Mouse (Mus musculus): ENCODE data around the gene Ifitm5. TPM values are rescaled to one million over a fixed set of nuclear protein-coding genes. Genes with fewer than 3 reads are reported as not detected.

Ifitm5 gene
- polyA plus RNA-seq, 2 experiments: 30.9 to 44.3 TPM

GRCm38 (mm10) chr7:140959181-140959901, 9.2 kb upstream of the Ifitm5 start:
- no peak overlapping the region for H3K9ac ChIP-seq (ENCODE audit: low read depth, low read length, severe bottlenecking)
- DNase-seq (ENCODE audit: low spot score): peak; percentile 72
- no peak for ATAC-seq (ENCODE audit: low FRiP score, low read depth)
- no peaks in the 10 kb centered on the region for H3K36me3 ChIP-seq (ENCODE audit: control insufficient read depth, insufficient read depth, low read length)
- H3K27me3 ChIP-seq (ENCODE audit: control insufficient read depth, insufficient read depth, low read length): no peaks in the 10 kb centered on the region
- no peak overlapping the region for H3K4me2 ChIP-seq (replicated peaks; ENCODE audit: low read depth, low read length, severe bottlenecking)
- peaks cover 18% of the 10 kb centered on the region for H3K4me1 ChIP-seq (ENCODE audit: control insufficient read depth, insufficient read depth, low read length)
- WGBS: 5% methylated on average over 9 of the region's 9 CpGs
- H3K27ac ChIP-seq (replicated peaks; ENCODE audit: low read depth, low read length): no peak overlapping the region
- no peak for TF ChIP-seq POLR2A (IDR thresholded peaks at IDR 0.05; ENCODE audit: borderline replicate concordance, extremely low read depth, insufficient read depth, insufficient read length)
- no peak overlapping the region for H3K4me3 ChIP-seq (replicated peaks; ENCODE audit: low read length)
- H3K9me3 ChIP-seq (ENCODE audit: control insufficient read depth, low read length): no peaks in the 10 kb centered on the region

GRCm38 (mm10) chr7:140956556-140956869, 6.4 kb upstream of the Ifitm5 start:
- H3K4me2 ChIP-seq (replicated peaks; ENCODE audit: low read depth, low read length, severe bottlenecking): peak overlapping the region; percentile 86
- 19% methylated on average over 6 of the region's 6 CpGs for WGBS
- no peak for ATAC-seq (ENCODE audit: low FRiP score, low read depth)

GRCm38 (mm10) chr7:140955758-140956555, 5.9 kb upstream of the Ifitm5 start, which contains the start of the genes Gm45717 and Ifitm2:
TSS of gene Gm45717 (minus strand) at chr7:140955937.
TSS of gene Ifitm2 (minus strand) at chr7:140955987.
- ATAC-seq (ENCODE audit: low FRiP score, low read depth) (peak; percentile 90), DNase-seq (ENCODE audit: low spot score) (peak; percentile 97)
- H3K27me3 ChIP-seq (ENCODE audit: control insufficient read depth, insufficient read depth, low read length): no peaks in the 10 kb centered on the region
- peaks cover 50% of the 10 kb centered on the region for H3K4me1 ChIP-seq (ENCODE audit: control insufficient read depth, insufficient read depth, low read length)
- H3K9ac ChIP-seq (ENCODE audit: low read depth, low read length, severe bottlenecking): peak within 1 kb of the TSS; percentile 72
- 2% methylated on average over 11 of the region's 11 CpGs for WGBS
- H3K4me2 ChIP-seq (replicated peaks; ENCODE audit: low read depth, low read length, severe bottlenecking): peak within 1 kb of the TSS; percentile 86
- peak; percentile 46; the same call in 1 of the 2 replicates for TF ChIP-seq POLR2A (IDR thresholded peaks at IDR 0.05; ENCODE audit: borderline replicate concordance, extremely low read depth, insufficient read depth, insufficient read length)
- H3K36me3 ChIP-seq (ENCODE audit: control insufficient read depth, insufficient read depth, low read length): peaks cover 12% of the 10 kb centered on the region; the same call in 1 of the 2 replicates
- H3K27ac ChIP-seq (replicated peaks; ENCODE audit: low read depth, low read length): peak within 1 kb of the TSS; percentile 97
- H3K9me3 ChIP-seq (ENCODE audit: control insufficient read depth, low read length): no peaks in the 10 kb centered on the region
- peak within 1 kb of the TSS; percentile 67 for H3K4me3 ChIP-seq (replicated peaks; ENCODE audit: low read length)

More at GRCm38 (mm10) chr7:140956556-140956869, 6.4 kb upstream of the Ifitm5 start:
- peak overlapping the region; percentile 97 for H3K27ac ChIP-seq (replicated peaks; ENCODE audit: low read depth, low read length)
- no peak for DNase-seq (ENCODE audit: low spot score)
- TF ChIP-seq POLR2A (IDR thresholded peaks at IDR 0.05; ENCODE audit: borderline replicate concordance, extremely low read depth, insufficient read depth, insufficient read length): no peak
- no peaks in the 10 kb centered on the region for H3K9me3 ChIP-seq (ENCODE audit: control insufficient read depth, low read length)
- peak overlapping the region; percentile 72; the same call in 1 of the 2 replicates for H3K9ac ChIP-seq (ENCODE audit: low read depth, low read length, severe bottlenecking)
- H3K27me3 ChIP-seq (ENCODE audit: control insufficient read depth, insufficient read depth, low read length): no peaks in the 10 kb centered on the region
- H3K4me3 ChIP-seq (replicated peaks; ENCODE audit: low read length): peak overlapping the region; percentile 67; the same call in 1 of the 2 replicates
- peaks cover 12% of the 10 kb centered on the region; the same call in 1 of the 2 replicates for H3K36me3 ChIP-seq (ENCODE audit: control insufficient read depth, insufficient read depth, low read length)
- H3K4me1 ChIP-seq (ENCODE audit: control insufficient read depth, insufficient read depth, low read length): peaks cover 45% of the 10 kb centered on the region

DNA sequence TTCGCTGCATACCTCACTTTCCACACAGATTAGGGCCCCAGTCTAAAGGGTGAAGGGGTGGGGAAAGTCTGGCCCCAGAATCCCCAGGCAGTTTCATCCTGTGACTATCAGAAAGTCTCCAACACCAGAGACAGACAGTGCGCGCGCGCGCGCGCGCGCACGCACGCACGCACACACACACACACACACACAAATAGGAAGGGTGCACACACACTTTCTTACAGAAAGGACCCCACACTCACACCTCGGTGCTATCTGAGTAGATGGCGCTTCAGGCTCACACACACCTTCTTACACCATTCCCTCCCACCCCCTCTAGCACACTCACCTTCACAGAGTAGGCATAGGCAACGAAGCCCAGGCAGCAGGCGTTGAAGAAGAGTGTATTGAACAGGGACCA, 5.3 kb upstream of the Ifitm5 start:
- Histone ChIP-seq H3K27me3 (ENCODE audit: control insufficient read depth, insufficient read depth, low read length) (no peaks in the 10 kb centered on the region), H3K4me3 (replicated peaks; ENCODE audit: low read length) (peak overlapping the region; percentile 67), H3K9me3 (ENCODE audit: control insufficient read depth, low read length) (no peaks in the 10 kb centered on the region), H3K27ac (replicated peaks; ENCODE audit: low read depth, low read length) (peak overlapping the region; percentile 97), H3K36me3 (ENCODE audit: control insufficient read depth, insufficient read depth, low read length) (peaks cover 12% of the 10 kb centered on the region), H3K9ac (ENCODE audit: low read depth, low read length, severe bottlenecking) (peak overlapping the region; percentile 72), H3K4me1 (ENCODE audit: control insufficient read depth, insufficient read depth, low read length) (peaks cover 56% of the 10 kb centered on the region), H3K4me2 (replicated peaks; ENCODE audit: low read depth, low read length, severe bottlenecking) (peak overlapping the region; percentile 86)
- WGBS: 8% methylated on average over 17 of the region's 17 CpGs
- DNase-seq (ENCODE audit: low spot score): no peak
- no peak for TF ChIP-seq POLR2A (IDR thresholded peaks at IDR 0.05; ENCODE audit: borderline replicate concordance, extremely low read depth, insufficient read depth, insufficient read length)
- peak; percentile 7 for ATAC-seq (ENCODE audit: low FRiP score, low read depth)

- Histone ChIP-seq H3K9me3 (ENCODE audit: control insufficient read depth, low read length) (no peaks in the 10 kb centered on the region), H3K4me3 (replicated peaks; ENCODE audit: low read length) (peak overlapping the region; percentile 67), H3K36me3 (ENCODE audit: control insufficient read depth, insufficient read depth, low read length) (peaks cover 19% of the 10 kb centered on the region), H3K4me1 (ENCODE audit: control insufficient read depth, insufficient read depth, low read length) (peaks cover 61% of the 10 kb centered on the region), H3K4me2 (replicated peaks; ENCODE audit: low read depth, low read length, severe bottlenecking) (peak overlapping the region; percentile 86), H3K27me3 (ENCODE audit: control insufficient read depth, insufficient read depth, low read length) (no peaks in the 10 kb centered on the region), H3K27ac (replicated peaks; ENCODE audit: low read depth, low read length) (0 out of 2 replicates have a peak overlapping the region, but pooled peaks have one; percentile 26), H3K9ac (ENCODE audit: low read depth, low read length, severe bottlenecking) (peak overlapping the region; percentile 72)
- ATAC-seq (ENCODE audit: low FRiP score, low read depth) (no peak), DNase-seq (ENCODE audit: low spot score) (no peak)
- no peak for TF ChIP-seq POLR2A (IDR thresholded peaks at IDR 0.05; ENCODE audit: borderline replicate concordance, extremely low read depth, insufficient read depth, insufficient read length)
- 5% methylated on average over 9 of the region's 9 CpGs for WGBS
These were observed 4.6 kb upstream of the Ifitm5 start for GRCm38 (mm10) chr7:140954733-140955071.
